Mouse (Mus musculus) heart, adult 2 months (tissue): ENCODE data around the gene Hsp90aa1. TPM values are rescaled to one million over a fixed set of nuclear protein-coding genes. Genes with fewer than 3 reads are reported as not detected.
A peak's percentile ranks its signal among the peaks of the same experiment; 100 is the strongest.
"Not testable (repeated sequence)": the region's sequence is repeated elsewhere in the genome, so short reads cannot be mapped to it uniquely, and the experiment has no call there.

Source experiments
- DNase-seq, 2 experiments: peaks; one replicate each; pipeline ENCODE4 v3.0.0; 2021
- H3K27ac ChIP-seq: fragments of 200-600 bp; 2 replicates; pipeline ENCODE4 v1.8.1; 2022
- H3K27me3 ChIP-seq: fragments of 200-500 bp; 2 replicates; pipeline ENCODE4 v1.6.1; 2012; ENCODE audit warnings: mild to moderate bottlenecking, low read length, inconsistent platforms, mixed read lengths; ENCODE audit not compliant: control insufficient read depth, insufficient read depth
- H3K36me3 ChIP-seq: fragments of 200-500 bp; 2 replicates; pipeline ENCODE4 v1.6.1; 2012; ENCODE audit warnings: low read length, inconsistent platforms; ENCODE audit not compliant: control insufficient read depth, insufficient read depth
- H3K4me1 ChIP-seq: fragments of 200-500 bp; 2 replicates; pipeline ENCODE4 v1.6.1; 2011; ENCODE audit warnings: low read length; ENCODE audit not compliant: control insufficient read depth, insufficient read depth
- H3K4me3 ChIP-seq: fragments of 200-600 bp; 2 replicates; pipeline ENCODE4 v1.8.1; 2022
- H3K79me2 ChIP-seq: fragments of 200-500 bp; replicated peaks from 2 replicates; pipeline ENCODE4 v1.6.1; 2012; ENCODE audit warnings: mild to moderate bottlenecking, inconsistent platforms, low read length, moderate library complexity, mixed read lengths; ENCODE audit not compliant: control insufficient read depth, insufficient read depth
- H3K9ac ChIP-seq: fragments of 200-500 bp; 2 replicates; pipeline ENCODE4 v1.6.1; 2012; ENCODE audit warnings: low read depth, mild to moderate bottlenecking, control low read depth, inconsistent platforms, low read length, mixed read lengths
- CTCF ChIP-seq: fragments of 200-600 bp; IDR thresholded peaks from 2 replicates; pipeline ENCODE4 v1.8.1; 2022; ENCODE audit warnings: antibody characterized with exemption, mild to moderate bottlenecking, moderate library complexity
- EP300 ChIP-seq: fragments of 200-500 bp; IDR thresholded peaks from 2 replicates; pipeline ENCODE4 v1.6.1; 2011; ENCODE audit warnings: low read depth, low read length, control low read depth; ENCODE audit not compliant: insufficient read depth
- POLR2A ChIP-seq: fragments of 200-500 bp; IDR thresholded peaks from 2 replicates; pipeline ENCODE4 v1.6.1; 2011; ENCODE audit warnings: mild to moderate bottlenecking, low read depth, low read length, control low read depth; ENCODE audit not compliant: insufficient read depth
- WGBS: fragments of 180-500 bp; shearing (Covaris S2); methylation state at CpG from one replicate; pipeline ENCODE4 v1.1.7; 2018; 5-methylcytosine and 5-hydroxymethylcytosine counted together
- intact Hi-C: fragments of 180-260 bp; cut with DNase I; formaldehyde crosslinking; loops from one replicate; pipeline ENCODE4 v1.15.1; 2025
- long read RNA-seq: library from polyadenylated mRNA; stranded (forward); transcript quantifications from one replicate; pipeline ENCODE4 v2.0.0, GENCODE M21; 2021
- polyA plus RNA-seq: library from polyadenylated mRNA; depleted of rRNA; stranded (reverse); fragments of >200 nt; gene quantifications from 2 replicates; pipeline ENCODE4 v1.2.3, GENCODE M21; 2012; rRNA removed
- total RNA-seq, 2 experiments: library from RNA; stranded (reverse); gene quantifications; 2 replicates each; pipeline ENCODE4 v1.2.3; 2021

Gene Hsp90aa1
- 100 to 1,000 TPM; 186 to 228 TPM for total RNA-seq
- 47.5 and 99.5 TPM in 2 replicates for polyA plus RNA-seq
- long read RNA-seq, transcript Hsp90aa1-202 (11 exons, 3,281 nt) = major isoform, 54 of 74 reads
- long read RNA-seq, partial matches to known transcripts = 19 of 74 reads
- long read RNA-seq, other reads (novel, unspliced or antisense) = 1 of 74 reads

GRCm38 (mm10) chr12:110702556-110702955 lies at the start of gene Hsp90aa1:
Gene Hsp90aa1, minus strand, starts transcription at chr12:110702728.
- H3K4me1 ChIP-seq = peaks cover 3% of the 10 kb centered on the region
- H3K27ac ChIP-seq = no peak within 1 kb of the TSS
- H3K4me3 ChIP-seq = no peak within 1 kb of the TSS
- H3K27me3 ChIP-seq = no peaks in the 10 kb centered on the region
- intact Hi-C loops = loop anchor here (2.0 kb wide), 3 partner anchors 36 to 284 kb away; no protein-coding TSS in a partner anchor
- no peaks in the 10 kb centered on the region for H3K36me3 ChIP-seq
- H3K79me2 ChIP-seq = no peaks in the 10 kb centered on the region
- 48% methylated on average over 4 of the region's 4 CpGs for whole genome bisulfite sequencing
- TF ChIP-seq CTCF = no peak
- TF ChIP-seq EP300 = no peak
- no peak for TF ChIP-seq POLR2A
- DNase-seq = no peak
- peak within 1 kb of the TSS; percentile 60 for H3K9ac ChIP-seq

GRCm38 (mm10) chr12:110750770-110751439 lies 48.4 kb upstream of the Hsp90aa1 start:
- intact Hi-C loops = no loop called here

GRCm38 (mm10) chr12:110738158-110738921 lies 35.8 kb upstream of the Hsp90aa1 start:
- WGBS = under 1% methylated on average over 61 of the region's 72 CpGs
- Histone ChIP-seq H3K27ac (peak overlapping the region; percentile 94), H3K27me3 (no peaks in the 10 kb centered on the region), H3K36me3 (peaks cover 10% of the 10 kb centered on the region), H3K4me1 (peaks cover 5% of the 10 kb centered on the region), H3K9ac (peak overlapping the region; percentile 91), H3K4me3 (peak overlapping the region; percentile 87), H3K79me2 (peaks cover 9% of the 10 kb centered on the region)
- intact Hi-C loops = loop anchor here (2.0 to 5.0 kb wide), 3 partner anchors 36 to 291 kb away; partner anchors contain the start of genes Hsp90aa1, Mok and Ppp2r5c
- DNase-seq = peak in 1 of 2 experiments; percentile 45
- TF ChIP-seq EP300 (no peak), POLR2A (no peak), CTCF (no peak)

More at GRCm38 (mm10) chr12:110750770-110751439, 48.4 kb upstream of the Hsp90aa1 start:
- 70% methylated on average over 10 of the region's 10 CpGs for WGBS
- TF ChIP-seq CTCF = no peak
- no peak for TF ChIP-seq EP300
- no peak for TF ChIP-seq POLR2A
- DNase-seq = no peak
- no peak overlapping the region for H3K27ac ChIP-seq
- H3K4me3 ChIP-seq = no peak overlapping the region
- peaks cover 15% of the 10 kb centered on the region for H3K79me2 ChIP-seq
- H3K27me3 ChIP-seq = no peaks in the 10 kb centered on the region
- H3K4me1 ChIP-seq = no peaks in the 10 kb centered on the region; the same call in 1 of the 2 replicates
- H3K9ac ChIP-seq = no peak overlapping the region
- no peaks in the 10 kb centered on the region for H3K36me3 ChIP-seq

DNA sequence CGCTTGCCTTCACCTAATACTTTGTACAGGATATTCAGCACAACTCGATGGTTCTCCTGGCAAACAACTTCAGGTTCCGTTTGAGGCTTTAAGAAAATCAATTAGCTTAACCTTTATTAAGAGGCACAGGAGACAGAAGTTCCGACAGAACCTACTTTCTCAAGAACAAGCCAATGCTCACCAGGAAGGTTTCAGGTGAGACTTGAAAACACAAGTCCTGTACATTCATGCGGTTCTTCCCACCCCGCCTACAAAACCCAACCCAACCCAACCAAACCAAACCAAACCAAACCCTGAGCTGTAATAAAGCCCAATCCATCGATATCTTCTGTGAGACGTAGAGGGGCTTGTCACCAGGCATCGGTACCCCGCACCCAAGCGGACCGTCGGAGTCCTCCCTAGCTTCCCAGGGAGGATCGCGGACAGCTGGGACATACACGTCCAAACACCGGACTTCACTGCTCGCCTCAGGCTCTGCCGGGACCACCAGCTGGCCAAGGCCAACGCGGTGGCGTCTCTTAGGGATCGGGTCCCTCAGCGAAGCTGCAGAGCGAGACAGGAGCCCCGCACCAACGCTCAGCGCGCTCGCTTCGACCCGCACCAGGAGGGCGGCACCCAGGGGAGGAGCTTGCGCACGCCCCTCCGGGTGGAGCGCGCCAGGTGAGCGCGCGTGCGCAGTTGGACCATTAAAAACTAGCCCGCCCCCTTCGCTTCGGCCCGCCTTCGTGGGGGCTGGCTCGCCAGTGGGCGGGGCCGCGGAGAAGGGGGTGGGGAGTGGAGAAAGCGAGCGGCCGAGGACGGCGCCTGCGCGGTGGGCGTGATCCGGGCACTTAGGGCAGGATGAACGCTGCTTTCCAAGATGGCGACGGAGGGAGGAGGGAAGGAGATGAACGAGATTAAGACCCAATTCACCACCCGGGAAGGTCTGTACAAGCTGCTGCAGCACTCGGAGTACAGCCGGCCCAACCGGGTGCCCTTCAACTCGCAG lies 34.9 kb upstream of the Hsp90aa1 start, which contains the start of gene Wdr20:
Gene Wdr20 (plus strand): TSS at position 775 of the 988 bp plus-strand sequence.
- TF ChIP-seq CTCF = no peak
- TF ChIP-seq EP300 = no peak
- peak; percentile 90 for TF ChIP-seq POLR2A
- WGBS = under 1% methylated on average over 69 of the region's 69 CpGs
- peak; percentile 98 to 99 for DNase-seq
- intact Hi-C loops = loop anchor here (2.0 to 5.0 kb wide), 3 partner anchors 35 to 290 kb away; partner anchors contain the start of genes Hsp90aa1, Mok and Ppp2r5c
- Histone ChIP-seq H3K36me3 (peaks cover 10% of the 10 kb centered on the region), H3K27ac (peak within 1 kb of the TSS; percentile 94), H3K4me1 (peaks cover 5% of the 10 kb centered on the region), H3K79me2 (peaks cover 9% of the 10 kb centered on the region), H3K4me3 (peak within 1 kb of the TSS; percentile 87), H3K9ac (peak within 1 kb of the TSS; percentile 91), H3K27me3 (no peaks in the 10 kb centered on the region)

- Histone ChIP-seq H3K4me1 (peaks cover 5% of the 10 kb centered on the region), H3K9ac (no peak overlapping the region), H3K27me3 (no peaks in the 10 kb centered on the region), H3K27ac (no peak overlapping the region), H3K4me3 (no peak overlapping the region; the same call in 1 of the 2 replicates), H3K36me3 (peaks cover 10% of the 10 kb centered on the region), H3K79me2 (peaks cover 9% of the 10 kb centered on the region)
- DNase-seq = no peak
- TF ChIP-seq EP300 (no peak), POLR2A (no peak)
- intact Hi-C loops = loop anchor here (5.0 kb wide), 1 partner anchor 289 kb away; the partner anchor contains the start of gene Ppp2r5c
- 8% methylated on average over 4 of the region's 4 CpGs for WGBS
Measured at GRCm38 (mm10) chr12:110736641-110737040, 34.1 kb upstream of the Hsp90aa1 start.

- WGBS = 95% methylated on average over 3 of the region's 3 CpGs
- H3K36me3 ChIP-seq, H3K79me2 ChIP-seq, H3K27ac ChIP-seq, H3K9ac ChIP-seq, H3K27me3 ChIP-seq, H3K4me1 ChIP-seq, intact Hi-C loops, H3K4me3 ChIP-seq, DNase-seq: not testable (repeated sequence)
Measured at GRCm38 (mm10) chr12:110733254-110733653, 30.7 kb upstream of the Hsp90aa1 start.
